Mouse (Mus musculus) Patski (cell line): ENCODE measurements around the gene Frmpd1. TPM values are rescaled to one million over a fixed set of nuclear protein-coding genes. Genes with fewer than 3 reads are reported as not detected.

ENCODE experiments used
- ATAC-seq: fragments of 100-300 bp; one replicate; pipeline ENCODE4 v1.8.0; 2021
- CTCF ChIA-PET: fragments of 350-600 bp; sonication (Branson Sonifier 250); formaldehyde crosslinking; loops from one replicate; lab custom pipeline; 2022; ENCODE audit warnings: inconsistent platforms; lab: Charles Lee
- POLR2A ChIA-PET: fragments of 350-600 bp; sonication (Branson Sonifier 250); formaldehyde crosslinking; loops from one replicate; lab custom pipeline; 2022; ENCODE audit warnings: antibody characterized with exemption, inconsistent platforms; lab: Charles Lee
- DNase-seq: peaks from one replicate; pipeline ENCODE4 v3.0.0-alpha.2; 2011; ENCODE audit warnings: low read depth, low spot score
- H3K27me3 ChIP-seq: fragments of 371-371 bp; one replicate; pipeline ENCODE4 v1.5.1; 2021
- CTCF ChIP-seq: fragments of 100-300 bp; IDR thresholded peaks from one replicate; pipeline ENCODE4 v1.5.1; 2021
- in situ Hi-C: fragments of 300-500 bp; cut with MboI; formaldehyde crosslinking; loops from 3 replicates; pipeline ENCODE4 v1.11.1; 2018; ENCODE audit warnings: low pct_unique_long_range_greater_than_20kb, mixed read lengths
- polyA plus RNA-seq: library from polyadenylated mRNA; unstranded; gene quantifications from one replicate; pipeline ENCODE4 v1.2.3, GENCODE M21; 2021

Frmpd1 gene
- polyA plus RNA-seq, 1 experiment from 2014 or later, result 0.04 TPM

DNA sequence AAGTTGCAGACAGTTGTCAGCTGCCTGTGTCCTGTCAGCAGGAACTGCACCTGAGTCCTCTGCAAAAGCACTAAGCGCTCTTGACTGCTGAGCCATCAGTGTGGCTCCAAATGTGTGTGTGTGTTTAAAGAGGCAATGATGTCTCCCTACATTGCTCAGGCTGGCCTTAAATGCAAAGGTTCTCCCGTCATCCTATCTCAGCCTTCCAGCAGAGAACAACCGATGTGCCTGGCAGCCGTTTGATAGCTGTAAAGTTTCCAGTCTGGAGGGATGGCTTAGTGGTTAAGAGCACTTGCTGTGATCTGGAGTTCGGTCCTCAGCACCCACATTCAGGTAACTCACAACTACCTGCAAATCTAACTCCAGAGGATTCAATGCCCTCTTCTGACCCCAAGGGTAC is 56.7 kb downstream of the Frmpd1 start:
- ATAC-seq (no peak), DNase-seq (no peak)
- POLR2A ChIA-PET, result no interaction called here
- no peak for TF ChIP-seq CTCF
- in situ Hi-C loops, result no loop called here
- CTCF ChIA-PET, result no interaction called here
- no peaks in the 10 kb centered on the region for H3K27me3 ChIP-seq

DNA sequence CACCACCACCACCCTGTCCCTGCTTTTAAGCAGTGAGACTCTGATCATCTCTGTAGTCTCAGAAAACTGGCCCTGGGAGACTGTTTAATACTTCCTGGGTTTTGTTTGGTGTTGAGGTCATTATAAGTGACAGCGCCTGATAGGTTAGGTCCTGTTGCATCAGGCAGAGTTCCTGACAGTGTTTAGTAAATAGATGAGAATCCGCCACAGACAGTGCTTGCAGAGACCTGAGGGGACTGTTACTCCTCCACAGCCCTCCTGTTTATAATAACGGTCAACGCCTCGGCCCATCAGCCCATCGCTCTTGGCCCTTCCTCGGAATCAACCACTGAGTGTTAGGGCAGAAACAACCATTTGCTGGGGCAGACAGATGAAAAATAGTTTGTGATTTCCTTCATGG is 57.5 kb downstream of the Frmpd1 start:
- DNase-seq (no peak), ATAC-seq (no peak)
- in situ Hi-C loops, result no loop called here
- ChIA-PET CTCF (no interaction called here), POLR2A (no interaction called here)
- TF ChIP-seq CTCF, result no peak
- H3K27me3 ChIP-seq, result no peaks in the 10 kb centered on the region

DNA sequence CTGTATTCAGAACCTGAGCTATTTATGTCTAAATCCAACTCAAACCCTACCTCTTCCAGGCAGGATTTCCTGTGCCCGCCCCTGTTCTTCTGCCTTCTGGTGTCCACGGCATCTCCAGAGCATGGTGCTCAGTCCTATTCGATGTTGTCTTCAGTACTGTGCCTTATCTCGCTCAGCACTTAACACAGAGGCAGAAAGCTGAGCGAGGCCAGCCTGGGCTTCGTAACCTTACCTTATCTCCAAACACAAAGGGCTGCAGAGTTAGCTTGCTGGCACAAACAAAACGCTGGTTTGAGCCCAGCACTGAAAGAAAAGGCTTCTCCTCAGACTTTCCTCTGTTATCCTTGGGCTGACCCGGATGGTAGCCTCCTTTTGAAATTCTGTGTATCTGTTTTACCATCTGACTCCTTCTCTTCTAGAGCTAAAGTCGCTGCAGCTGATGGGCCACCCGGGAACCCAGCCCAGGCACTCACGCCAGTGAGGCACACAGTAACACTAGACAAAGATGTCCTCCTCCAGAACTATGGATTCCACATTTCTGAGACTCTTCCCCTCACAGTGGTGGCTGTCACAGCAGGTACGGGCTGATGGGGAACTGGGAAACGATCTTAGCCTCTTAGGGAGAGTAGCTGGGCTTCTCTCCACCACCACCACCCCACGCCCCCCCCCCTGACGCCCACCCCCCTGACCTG is 58.7 kb downstream of the Frmpd1 start:
- CTCF ChIA-PET, result no interaction called here
- POLR2A ChIA-PET, result interaction anchor here (0.5 kb wide), 1 partner anchor 16 kb away, joined by 5 read pairs; no protein-coding TSS in a partner anchor
- no peaks in the 10 kb centered on the region for H3K27me3 ChIP-seq
- no peak for ATAC-seq
- in situ Hi-C loops, result no loop called here
- DNase-seq, result no peak
- TF ChIP-seq CTCF, result no peak

DNA sequence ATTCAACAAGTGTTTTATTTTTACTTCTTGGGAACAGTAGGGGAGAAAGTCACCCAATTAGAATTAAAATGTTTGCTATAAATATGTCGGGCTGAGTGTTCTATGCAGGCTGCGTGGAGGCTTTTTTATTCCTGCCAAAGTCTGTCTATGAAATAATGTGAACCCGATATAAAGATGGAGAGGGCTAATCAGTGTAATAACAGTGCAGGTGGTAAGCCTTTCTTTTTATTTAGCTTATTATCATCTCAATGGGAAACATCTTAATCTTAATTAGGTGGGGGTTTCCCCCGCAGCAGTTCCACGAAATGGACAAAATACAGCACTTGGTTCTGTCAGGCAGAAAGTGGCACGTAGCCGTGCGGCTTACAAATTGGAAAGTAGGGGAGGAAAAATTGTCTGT is 66.6 kb downstream of the Frmpd1 start:
- H3K27me3 ChIP-seq, result no peaks in the 10 kb centered on the region
- DNase-seq (no peak), ATAC-seq (no peak)
- POLR2A ChIA-PET, result interaction anchor here (0.8 kb wide), 1 partner anchor 155 kb away, joined by 5 read pairs; no protein-coding TSS in a partner anchor
- in situ Hi-C loops, result no loop called here
- TF ChIP-seq CTCF, result no peak
- CTCF ChIA-PET, result no interaction called here

DNA sequence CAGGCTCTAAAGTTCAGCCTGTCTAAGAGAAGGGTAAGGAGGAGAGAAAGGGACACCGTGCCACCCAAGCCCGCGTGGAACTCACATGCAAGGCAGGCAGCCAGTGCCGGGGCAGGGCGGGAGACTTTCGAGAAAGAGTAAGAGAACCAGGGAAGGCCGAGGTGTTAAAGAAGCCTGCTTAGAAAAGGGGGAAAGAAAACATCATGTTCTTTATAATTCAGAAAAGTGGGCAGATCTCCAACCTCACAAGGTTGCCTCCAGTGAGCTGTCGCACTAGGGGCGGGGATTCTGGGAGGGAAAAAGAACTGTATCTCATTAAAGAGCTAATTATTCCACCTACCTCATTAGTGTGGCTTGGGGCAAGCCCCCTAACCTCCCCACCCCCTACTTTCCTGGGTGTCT is 68.2 kb downstream of the Frmpd1 start:
- CTCF ChIA-PET, result no interaction called here
- POLR2A ChIA-PET, result no interaction called here
- ATAC-seq (no peak), DNase-seq (no peak)
- no peaks in the 10 kb centered on the region for H3K27me3 ChIP-seq
- TF ChIP-seq CTCF, result no peak
- in situ Hi-C loops, result no loop called here

DNA sequence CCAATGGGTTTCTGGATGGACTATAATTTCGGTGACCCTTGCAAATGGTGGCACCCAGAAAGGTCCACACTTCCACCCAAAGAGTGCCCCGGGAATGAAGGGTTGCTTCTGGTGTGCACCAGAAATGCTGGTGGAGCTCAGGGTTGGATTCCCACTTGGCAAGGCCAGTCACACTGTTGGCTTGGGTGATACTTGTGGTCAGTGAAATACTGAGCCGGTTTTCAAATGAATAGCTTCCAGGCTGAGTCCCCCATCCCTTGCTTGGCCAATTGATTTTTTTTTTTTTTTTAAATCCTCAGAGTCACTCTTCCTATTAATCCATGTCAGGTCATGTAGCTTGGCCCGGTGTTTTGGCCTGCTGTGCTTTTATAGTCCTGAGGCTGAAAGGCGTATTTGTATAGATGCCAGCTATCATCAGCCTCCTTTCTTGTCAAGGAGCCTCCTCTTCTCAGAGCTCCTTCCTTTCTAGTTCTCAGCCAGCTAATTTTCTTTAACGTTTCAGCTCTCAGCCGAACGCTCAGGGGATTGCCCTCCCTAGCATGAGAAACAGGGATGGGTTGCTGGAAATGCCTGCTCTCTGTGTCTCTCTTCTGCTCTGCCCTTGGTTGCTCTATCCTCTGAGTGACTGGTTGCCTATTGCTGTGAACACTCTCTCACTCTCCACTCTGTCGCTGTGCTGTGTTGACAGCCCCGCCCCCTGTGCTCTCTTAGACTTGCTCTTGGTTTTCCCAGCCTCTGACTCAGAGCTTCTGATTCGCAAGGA is 69.3 kb downstream of the Frmpd1 start:
- ATAC-seq (no peak), DNase-seq (no peak)
- in situ Hi-C loops, result no loop called here
- ChIA-PET CTCF (no interaction called here), POLR2A (interaction anchor here (0.6 to 0.7 kb wide), 2 partner anchors 137 to 646 kb away, joined by 3 read pairs; no protein-coding TSS in a partner anchor)
- no peaks in the 10 kb centered on the region for H3K27me3 ChIP-seq
- TF ChIP-seq CTCF, result no peak

DNA sequence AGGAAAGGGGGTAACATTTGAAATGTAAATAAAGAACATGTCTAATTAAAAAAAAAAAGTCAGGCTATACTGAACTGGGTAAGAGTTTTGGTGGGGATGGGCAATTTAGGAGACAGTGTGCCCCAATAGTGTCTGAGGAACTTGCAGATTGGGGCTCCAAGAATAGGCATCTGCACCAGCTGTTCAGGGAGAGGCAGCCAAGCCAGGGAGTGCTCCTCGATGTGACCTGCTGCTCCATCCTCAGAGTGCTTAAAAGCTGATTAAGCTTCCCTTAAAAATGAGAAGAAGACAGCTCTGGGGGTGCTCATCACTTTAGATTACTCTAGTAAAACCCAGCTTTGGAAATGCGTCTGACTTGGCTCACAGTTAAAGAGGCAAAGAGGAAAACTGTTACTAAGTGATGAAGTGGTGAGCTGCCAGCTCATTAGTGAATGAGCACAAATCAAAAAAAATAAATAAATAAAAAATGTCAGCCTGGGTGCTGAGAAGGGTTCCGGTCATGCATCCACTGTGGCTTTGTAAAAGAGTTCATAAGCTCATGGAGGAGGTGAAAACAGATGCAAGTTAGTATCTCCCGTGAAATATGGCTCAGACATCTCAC is 74.7 kb downstream of the Frmpd1 start:
- CTCF ChIA-PET, result no interaction called here
- ATAC-seq, result no peak
- H3K27me3 ChIP-seq, result no peaks in the 10 kb centered on the region
- DNase-seq, result no peak
- in situ Hi-C loops, result no loop called here
- POLR2A ChIA-PET, result interaction anchor here (0.6 kb wide), 3 partner anchors 16 to 594 kb away, joined by 4 to 6 read pairs (median 5); no protein-coding TSS in a partner anchor
- TF ChIP-seq CTCF, result no peak

DNA sequence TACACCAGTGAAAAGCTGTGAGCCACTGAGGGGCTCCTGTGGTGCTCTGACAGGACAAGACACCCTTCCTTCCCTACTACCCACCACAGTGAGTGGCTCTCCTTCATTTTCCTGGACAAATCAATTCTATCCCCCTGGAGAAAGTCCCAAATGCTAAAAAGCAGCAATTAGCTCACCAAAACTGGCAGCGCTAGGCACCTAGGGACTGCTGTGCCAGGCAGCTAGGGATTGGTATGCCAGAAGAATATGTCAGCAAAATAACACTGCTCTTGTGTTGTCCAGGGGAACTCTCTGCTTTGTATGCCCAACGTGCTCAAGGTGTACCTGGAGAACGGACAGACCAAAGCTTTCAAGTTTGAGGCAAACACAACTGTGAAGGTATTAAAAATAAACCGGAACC is 76.9 kb downstream of the Frmpd1 start:
- no peak for TF ChIP-seq CTCF
- ATAC-seq (no peak), DNase-seq (no peak)
- ChIA-PET CTCF (no interaction called here), POLR2A (no interaction called here)
- in situ Hi-C loops, result no loop called here
- no peaks in the 10 kb centered on the region for H3K27me3 ChIP-seq

DNA sequence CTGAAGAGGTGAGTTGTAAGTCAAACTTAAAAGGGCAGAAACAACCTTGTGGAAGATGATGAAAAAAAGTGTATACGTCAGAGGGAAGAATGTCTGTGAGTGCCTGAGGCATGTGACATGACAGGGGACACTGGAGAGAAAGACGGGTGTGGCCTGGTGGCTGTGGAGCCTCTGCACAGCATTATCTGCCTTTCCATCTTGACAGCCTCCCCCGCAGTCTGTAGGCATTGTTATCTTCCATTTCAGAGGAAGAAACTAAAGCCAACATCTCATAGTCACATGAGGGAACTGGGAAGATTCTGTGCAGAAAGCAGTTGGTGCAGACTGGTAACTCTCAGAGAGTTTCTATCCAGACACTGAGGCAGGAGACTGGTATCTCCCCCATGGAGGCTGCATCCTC is 83.2 kb downstream of the Frmpd1 start:
- in situ Hi-C loops, result no loop called here
- no peak for TF ChIP-seq CTCF
- ChIA-PET POLR2A (no interaction called here), CTCF (no interaction called here)
- DNase-seq, result no peak
- ATAC-seq, result no peak
- H3K27me3 ChIP-seq, result no peaks in the 10 kb centered on the region

DNA sequence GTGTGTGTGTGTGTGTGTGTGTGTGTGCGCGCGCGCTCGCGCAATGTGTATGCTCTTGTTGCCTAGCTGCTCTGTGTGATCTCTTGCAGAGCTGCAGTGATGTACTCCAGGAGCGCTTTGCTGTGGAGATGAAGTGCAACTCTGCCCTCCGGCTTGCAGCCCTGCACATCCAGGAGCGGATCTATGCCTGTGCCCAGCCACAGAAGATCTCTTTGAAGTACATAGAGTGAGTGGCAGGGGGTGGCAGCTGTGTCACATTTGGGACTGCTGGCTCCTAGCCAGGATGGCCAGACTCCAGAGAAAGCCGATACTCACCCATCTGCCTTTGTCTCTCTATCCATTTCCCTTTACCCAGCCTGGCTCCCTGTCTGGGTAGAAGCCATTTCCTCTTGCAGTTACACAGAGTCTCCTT is 86.4 kb downstream of the Frmpd1 start:
- CTCF ChIA-PET, result no interaction called here

DNA sequence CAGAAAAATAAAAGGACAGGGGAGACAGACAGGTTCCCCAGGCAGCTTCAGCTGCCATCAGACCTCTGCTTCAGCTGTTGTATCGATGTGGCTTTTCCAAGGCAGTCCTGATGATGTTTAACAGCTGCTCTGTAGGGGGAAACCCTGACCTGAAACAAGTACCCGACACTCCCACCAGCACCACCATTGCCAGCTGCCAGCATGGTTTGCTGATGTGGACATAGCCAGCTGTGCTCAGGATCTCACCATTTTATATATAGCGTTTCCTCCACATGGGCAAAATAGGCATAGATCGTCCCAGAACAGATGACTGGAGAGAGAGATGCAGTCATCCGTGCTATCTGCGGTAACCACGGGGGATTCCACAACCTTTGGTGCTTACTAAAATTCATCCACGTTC is 91.1 kb downstream of the Frmpd1 start:
- no peak for ATAC-seq
- ChIA-PET CTCF (no interaction called here), POLR2A (no interaction called here)
- H3K27me3 ChIP-seq, result no peaks in the 10 kb centered on the region
- no peak for DNase-seq
- TF ChIP-seq CTCF, result no peak
- in situ Hi-C loops, result no loop called here

More for the DNA sequence above, 86.4 kb downstream of the Frmpd1 start:
- ATAC-seq (no peak), DNase-seq (no peak)
- POLR2A ChIA-PET, result no interaction called here
- no peak for TF ChIP-seq CTCF
- H3K27me3 ChIP-seq, result no peaks in the 10 kb centered on the region
- in situ Hi-C loops, result no loop called here
